Mouse (Mus musculus) c-Kit-negative CD71-positive TER-119-positive erythroid progenitor cells, embryonic 14.5 days (primary cell): ENCODE data around the gene Zcchc24.
"Not testable (repeated sequence)": the region's sequence is repeated elsewhere in the genome, so short reads cannot be mapped to it uniquely, and the experiment has no call there.

Experiments used
- DNase-seq: peaks from one replicate; pipeline ENCODE4 v3.0.0-alpha.2; 2013; ENCODE audit warnings: low read depth, low spot score

Gene Zcchc24

GRCm38 (mm10) chr14:25768915-25769625 lies at the start of gene Zcchc24:
Gene Zcchc24 (minus strand): TSS chr14:25769039.
- no peak for DNase-seq

GRCm38 (mm10) chr14:25816416-25816815 lies 47.6 kb upstream of the Zcchc24 start:
- DNase-seq = no peak

GRCm38 (mm10) chr14:25814140-25814539 lies 45.3 kb upstream of the Zcchc24 start:
- DNase-seq = no peak

- DNase-seq = not testable (repeated sequence)
Measured at GRCm38 (mm10) chr14:25811026-25811425, 42.2 kb upstream of the Zcchc24 start.

- no peak for DNase-seq
Measured at GRCm38 (mm10) chr14:25806561-25806960, 37.7 kb upstream of the Zcchc24 start.

DNA sequence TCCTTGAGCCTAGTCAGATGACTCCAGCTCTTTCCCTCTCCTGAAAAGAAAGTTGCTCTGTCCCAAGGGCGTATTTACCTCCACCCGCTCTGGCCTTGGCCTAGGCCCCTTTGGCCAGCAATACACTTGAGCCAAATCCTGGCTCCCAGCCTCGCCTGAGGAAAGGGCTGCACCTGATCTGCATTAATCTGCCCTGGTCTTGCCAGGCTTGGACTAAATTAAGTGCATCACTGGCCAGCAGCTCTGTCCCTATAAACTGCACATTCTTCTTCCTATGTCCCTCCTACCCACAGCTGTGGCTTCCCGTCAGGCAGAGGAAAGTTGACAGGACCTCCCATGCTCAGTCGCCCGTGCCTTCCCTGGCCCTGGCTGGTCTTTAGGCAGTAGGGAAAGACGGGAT lies 37.0 kb upstream of the Zcchc24 start:
- no peak for DNase-seq

DNA sequence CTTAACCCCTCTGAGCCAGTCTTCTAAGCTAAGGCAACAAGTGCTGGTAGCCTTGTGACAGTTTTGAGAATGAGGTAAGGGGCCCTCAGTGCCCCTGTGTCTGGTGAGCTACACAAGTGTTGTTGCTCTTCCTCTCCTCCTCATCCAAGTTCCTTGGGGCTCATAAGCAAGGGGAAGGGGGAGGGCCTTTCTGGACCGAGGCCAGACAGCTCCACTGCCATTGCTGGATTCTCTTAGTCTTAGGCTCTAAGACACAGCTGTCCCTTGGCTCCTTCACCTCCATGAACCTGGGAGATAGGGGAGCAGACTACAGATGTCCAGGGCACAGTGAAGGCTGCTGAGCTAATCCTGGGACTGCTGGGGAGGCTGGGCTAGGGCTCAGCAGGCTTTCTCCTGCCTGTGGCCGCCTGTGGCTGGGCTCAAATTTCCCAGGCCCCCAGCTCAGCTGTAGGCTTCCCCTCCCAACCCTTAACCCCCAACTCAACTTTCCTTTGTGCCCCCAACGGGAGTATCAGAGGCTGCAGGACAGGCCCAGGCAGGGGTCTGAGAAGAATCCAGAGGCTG lies 34.5 kb upstream of the Zcchc24 start:
- no peak for DNase-seq

GRCm38 (mm10) chr14:25802511-25802910 lies 33.7 kb upstream of the Zcchc24 start:
- DNase-seq = no peak

DNA sequence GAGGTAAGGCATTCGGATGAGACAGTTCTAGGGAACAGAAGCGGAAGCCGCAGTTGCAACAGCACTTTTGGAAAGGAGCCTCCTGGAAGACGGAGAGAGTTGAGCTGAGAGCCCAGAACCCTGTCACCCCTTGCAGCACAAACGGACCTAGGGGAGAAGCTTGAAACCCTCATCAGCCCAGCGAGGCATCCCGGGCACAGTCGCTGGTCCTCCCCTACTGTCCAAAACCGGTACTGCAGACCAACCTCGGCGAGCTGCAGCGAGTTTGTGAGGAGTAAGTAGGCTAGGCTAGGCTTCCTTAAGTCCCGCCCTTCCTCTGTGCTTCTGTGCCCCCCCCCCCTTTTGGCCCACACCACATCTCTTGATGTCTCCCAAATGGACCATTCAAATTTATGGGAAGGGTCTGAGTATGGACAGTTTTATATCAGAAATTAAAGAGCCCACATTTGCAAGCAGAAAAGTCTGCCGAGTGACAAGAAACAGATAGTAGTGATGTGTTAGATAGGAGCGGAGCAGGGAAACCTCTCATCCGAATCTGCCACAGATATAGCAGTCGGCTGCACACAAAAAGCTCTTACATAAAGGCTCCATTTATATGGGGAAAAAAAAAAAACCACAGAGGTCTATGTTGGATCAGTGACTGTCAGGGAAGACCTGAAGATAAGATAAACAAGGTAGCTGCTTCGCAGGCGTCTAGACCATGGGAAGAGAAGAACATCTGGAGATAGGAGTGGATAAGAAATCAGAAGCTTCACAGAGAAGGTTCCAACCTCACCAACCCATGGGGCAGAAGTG lies 31.5 kb upstream of the Zcchc24 start:
- DNase-seq = no peak

- no peak for DNase-seq
Measured at GRCm38 (mm10) chr14:25796619-25797018, 27.8 kb upstream of the Zcchc24 start.

DNA sequence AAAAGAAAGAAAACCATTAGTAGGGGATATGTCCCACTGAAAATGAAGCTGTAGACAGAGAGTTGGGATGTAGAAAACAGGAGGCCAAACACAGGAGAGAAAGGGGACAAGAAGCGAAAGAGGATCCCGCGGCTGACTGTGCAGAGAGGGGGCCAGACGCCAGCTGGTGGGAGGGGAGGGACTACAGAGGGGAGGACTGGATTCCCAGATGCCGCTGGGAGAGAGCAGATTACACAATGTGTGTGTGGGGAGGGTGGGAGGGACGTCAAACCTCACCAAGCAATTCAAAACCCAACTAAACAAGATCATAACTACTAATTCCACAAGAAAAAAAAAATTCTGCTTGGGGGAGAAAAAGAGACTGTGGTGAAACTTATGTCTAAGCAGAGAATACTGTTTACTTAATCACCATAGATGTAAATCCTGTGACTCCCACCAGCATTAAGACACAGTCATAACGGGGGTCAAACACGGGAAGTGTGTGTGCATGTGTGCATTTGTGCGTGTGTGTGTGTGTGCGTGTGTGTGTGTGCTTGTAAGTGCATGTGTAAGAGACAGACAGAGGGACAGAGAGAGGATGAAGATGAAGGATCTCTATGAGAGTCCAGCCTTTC lies 26.8 kb upstream of the Zcchc24 start:
- no peak for DNase-seq

- no peak for DNase-seq
Measured at GRCm38 (mm10) chr14:25795067-25795466, 26.2 kb upstream of the Zcchc24 start.

DNA sequence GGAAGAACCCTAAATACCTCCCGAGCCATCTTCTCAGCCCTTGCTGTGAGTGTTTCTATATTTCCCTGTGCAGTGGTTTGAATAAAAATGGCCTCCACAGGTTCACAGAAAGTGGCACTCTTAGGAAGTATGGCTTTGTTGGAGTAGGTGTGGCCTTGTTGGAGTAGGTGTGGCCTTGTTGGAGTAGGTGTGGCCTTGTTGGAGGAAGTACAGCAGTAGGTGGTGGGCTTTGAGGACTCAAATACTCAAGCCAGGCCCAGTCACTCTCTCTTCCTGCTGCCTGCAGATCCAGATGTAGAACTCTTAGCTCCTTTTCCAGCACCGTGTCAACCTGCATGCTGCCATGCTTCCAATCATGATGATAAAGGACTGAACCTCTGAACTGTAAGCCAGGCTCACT lies 25.5 kb upstream of the Zcchc24 start:
- DNase-seq = no peak

GRCm38 (mm10) chr14:25790768-25791302 lies 22.0 kb upstream of the Zcchc24 start:
- no peak for DNase-seq

GRCm38 (mm10) chr14:25789946-25790345 lies 21.1 kb upstream of the Zcchc24 start:
- no peak for DNase-seq

GRCm38 (mm10) chr14:25789207-25789606 lies 20.4 kb upstream of the Zcchc24 start:
- DNase-seq = no peak

DNA sequence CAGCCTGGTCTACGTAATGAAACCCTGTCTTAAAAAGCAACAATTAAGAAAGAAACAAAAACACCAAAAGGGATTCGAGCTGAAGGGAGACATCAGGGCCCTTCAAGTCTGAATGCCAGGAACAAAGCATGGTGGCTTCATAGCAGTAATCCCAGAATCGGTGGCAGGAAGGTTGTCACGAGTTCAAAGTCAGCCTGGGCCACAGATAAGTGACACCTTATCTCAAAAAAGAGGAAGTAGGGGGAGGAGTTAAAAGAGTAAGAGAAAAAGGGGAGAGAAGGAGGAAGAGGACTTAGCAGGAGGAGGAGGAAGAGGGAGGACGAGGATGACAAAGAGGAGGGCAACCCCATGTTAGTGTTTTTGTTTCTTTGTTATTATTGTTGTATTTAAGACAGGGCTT lies 19.4 kb upstream of the Zcchc24 start:
- DNase-seq = no peak

- no peak for DNase-seq
Measured at GRCm38 (mm10) chr14:25787387-25787910, 18.6 kb upstream of the Zcchc24 start.

DNA sequence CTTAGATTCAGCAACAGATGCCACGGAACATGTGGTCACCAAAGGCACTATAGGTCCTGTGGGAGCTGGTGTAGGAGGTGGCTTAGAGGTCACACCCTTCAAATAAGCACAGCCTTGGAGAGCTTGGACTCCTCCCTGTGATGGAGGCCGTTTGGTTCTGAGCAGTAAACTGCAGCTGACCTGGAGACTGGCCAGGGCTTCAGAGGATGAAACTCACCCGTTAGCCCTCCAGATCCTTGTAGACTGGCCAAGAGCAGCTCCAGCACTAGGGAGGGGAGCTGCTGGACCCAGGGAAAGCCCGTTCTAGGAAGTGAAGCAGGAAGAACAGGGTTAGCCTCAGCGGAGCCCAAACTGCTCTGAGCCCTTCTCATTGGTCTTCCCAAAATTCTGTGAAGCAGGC lies 18.1 kb upstream of the Zcchc24 start:
- no peak for DNase-seq

GRCm38 (mm10) chr14:25785210-25785609 lies 16.4 kb upstream of the Zcchc24 start:
- DNase-seq = no peak

- no peak for DNase-seq
Measured at GRCm38 (mm10) chr14:25783220-25783619, 14.4 kb upstream of the Zcchc24 start.

- no peak for DNase-seq
Measured at GRCm38 (mm10) chr14:25780601-25781000, 11.8 kb upstream of the Zcchc24 start.
